Mouse (Mus musculus): ENCODE data around the gene Faim2.

DNA sequence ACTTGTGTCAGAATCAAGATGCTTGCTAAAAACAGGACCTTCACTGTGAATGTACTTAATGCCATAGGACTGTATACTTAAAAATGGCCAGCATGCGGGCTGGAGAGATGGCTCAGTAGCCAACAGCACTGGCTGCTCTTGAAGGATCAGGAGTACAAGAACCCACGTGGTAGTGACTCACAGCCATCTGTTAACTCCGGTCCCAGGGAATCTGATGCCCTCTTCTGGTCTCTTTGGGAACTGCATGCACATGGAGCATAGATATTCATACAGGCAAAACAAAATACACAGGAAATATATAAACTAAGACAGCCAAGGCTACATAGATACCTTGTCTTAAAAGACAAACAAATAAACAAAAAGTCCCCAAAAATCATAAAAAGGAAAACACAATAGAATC lies 58.9 kb downstream of the Faim2 start:
- TF ChIP-seq CTCF (conservative IDR thresholded peaks at IDR 0.05; ENCODE audit: low read length) (peak; percentile 96), NANOG (IDR thresholded peaks at IDR 0.05; ENCODE audit: borderline replicate concordance, low read length) (no peak), POU5F1 (IDR thresholded peaks at IDR 0.05; ENCODE audit: borderline replicate concordance, low read length) (no peak)

Data from E14TG2a.4 (cell line).